ENCODE assay signal across 8 mouse cellular contexts in the genomic region with DNA sequence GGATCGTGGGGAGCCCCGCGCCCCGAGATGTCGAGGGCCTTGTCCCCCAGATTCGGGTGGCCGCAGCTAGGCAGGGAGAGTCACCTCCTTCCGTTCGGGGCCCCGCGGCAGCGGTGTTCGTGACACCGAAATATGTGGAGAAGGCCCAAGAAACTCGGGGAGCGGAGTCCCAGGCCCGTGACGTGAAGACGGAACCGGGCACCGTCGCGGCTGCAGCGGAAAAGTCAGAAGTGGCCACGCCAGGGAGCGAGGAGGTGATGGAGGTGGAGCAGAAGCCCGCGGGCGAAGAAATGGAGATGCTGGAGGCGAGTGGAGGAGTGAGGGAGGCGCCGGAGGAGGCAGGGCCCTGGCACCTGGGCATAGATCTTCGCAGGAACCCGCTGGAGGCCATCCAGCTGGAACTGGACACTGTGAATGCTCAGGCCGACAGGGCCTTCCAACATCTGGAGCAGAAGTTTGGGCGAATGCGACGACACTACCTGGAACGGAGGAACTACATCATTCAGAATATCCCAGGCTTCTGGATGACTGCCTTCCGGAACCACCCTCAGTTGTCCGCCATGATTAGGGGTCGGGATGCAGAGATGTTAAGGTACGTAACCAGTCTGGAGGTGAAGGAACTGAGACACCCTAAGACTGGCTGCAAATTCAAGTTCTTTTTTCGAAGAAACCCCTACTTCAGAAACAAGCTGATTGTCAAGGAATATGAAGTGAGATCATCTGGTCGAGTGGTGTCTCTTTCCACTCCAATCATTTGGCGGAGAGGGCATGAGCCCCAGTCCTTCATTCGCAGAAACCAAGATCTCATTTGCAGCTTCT. TPM values are rescaled to one million over a fixed set of nuclear protein-coding genes. Genes with fewer than 3 reads are reported as not detected.
DNase-seq lines count a peak whose midpoint lies in the region; ATAC-seq and TF ChIP-seq lines count a peak whose summit lies in the region.

No protein-coding gene starts in this region.

- peak overlapping the region; percentile 95 for H3K9ac ChIP-seq in hindbrain, postnatal 0 days (replicated peaks; ENCODE audit: low read length)

- 3% methylated on average over 47 of the region's 47 CpGs for WGBS in spleen, adult 2 months
- 3% methylated on average over 47 of the region's 47 CpGs for WGBS in hindbrain, postnatal 0 days

- intact Hi-C loops in left cerebral cortex, postnatal 4 days (cut with DNase I), result loop anchor here (5.0 kb wide), 1 partner anchor 245 kb away; a partner anchor contains a TSS

- TF ChIP-seq POLR2A in spleen, adult 2 months (IDR thresholded peaks at IDR 0.05; ENCODE audit: low read depth, low read length), result no peak

- H3K36me3 ChIP-seq in spleen, adult 2 months (ENCODE audit: control insufficient read depth, insufficient read depth, low read length), result no peaks in the 10 kb centered on the region
- peaks cover 3% of the 10 kb centered on the region; the same call in 1 of the 2 replicates for H3K36me3 ChIP-seq in hindbrain, postnatal 0 days (ENCODE audit: insufficient read depth, low read length)

- TF ChIP-seq CTCF in spleen, adult 2 months (IDR thresholded peaks at IDR 0.05; ENCODE audit: extremely low read depth, insufficient read depth, insufficient read length, insufficient replicate concordance), result no peak
- no peak for TF ChIP-seq CTCF in hindbrain, postnatal 0 days (IDR thresholded peaks at IDR 0.05; ENCODE audit: low read depth)

- H3K4me3 ChIP-seq in spleen, adult 2 months (ENCODE audit: extremely low read depth, insufficient read depth, insufficient read length), result peak overlapping the region; percentile 93
- H3K4me3 ChIP-seq in hindbrain, postnatal 0 days (ENCODE audit: low read length), result peak overlapping the region; percentile 79

- peaks cover 6% of the 10 kb centered on the region for H3K4me1 ChIP-seq in spleen, adult 2 months (ENCODE audit: control insufficient read depth, insufficient read depth, insufficient read length)
- 0 out of 2 replicates have a peak, but pooled peaks cover 6% of the 10 kb centered on the region for H3K4me1 ChIP-seq in hindbrain, postnatal 0 days (ENCODE audit: insufficient read depth, low read length)

- peak overlapping the region; percentile 92 for H3K27ac ChIP-seq in spleen, adult 2 months (ENCODE audit: insufficient read depth, low read length)
- H3K27ac ChIP-seq in hindbrain, postnatal 0 days, result peak overlapping the region; percentile 80

- peak in 1 of 2 experiments; percentile 49 for DNase-seq in spleen, adult 2 months (ENCODE audit: low read depth in 1 of 2, low spot score in 2 of 2)
- DNase-seq in spleen, adult 12 weeks (ENCODE audit: low spot score), result no peak
- DNase-seq in cerebellum, adult 9-11 months, result peak; percentile 75
- DNase-seq in gastrocnemius, adult 8-10 months (ENCODE audit: low spot score in 2 of 2), result peak; percentile 33 to 56
- DNase-seq in hindbrain, postnatal 0 days (ENCODE audit: low spot score), result peak; percentile 50
- peak; percentile 56 for DNase-seq in left cerebral cortex, postnatal 4 days
- peak; percentile 52 to 83 for DNase-seq in spleen, postnatal 4 days (ENCODE audit: low spot score in 2 of 2)

- H3K9me3 ChIP-seq in hindbrain, postnatal 0 days (ENCODE audit: low read length), result no peaks in the 10 kb centered on the region

- peak overlapping the region; percentile 87 for H3K4me2 ChIP-seq in hindbrain, postnatal 0 days (ENCODE audit: low read depth, low read length)

- peak; percentile 43 for ATAC-seq in hindbrain, postnatal 0 days
- ATAC-seq in megakaryocyte progenitor cell, adult 5-6 weeks (replicated peaks; ENCODE audit: poor library complexity), result peak; percentile 18

- no peaks in the 10 kb centered on the region for H3K27me3 ChIP-seq in spleen, adult 2 months (ENCODE audit: control insufficient read depth, insufficient read depth, low read length)
- H3K27me3 ChIP-seq in hindbrain, postnatal 0 days (ENCODE audit: insufficient read depth, low read length), result no peaks in the 10 kb centered on the region

RNA-seq across cellular contexts. Expression of a gene that starts 0.6 kb away (rescaled TPM):
- 19.5 and 24.6 TPM in 2 replicates for polyA plus RNA-seq in spleen, adult 2 months (2012; rRNA removed)
- 10 to 100 TPM; 63.1 to 70.8 (median 66.4) TPM for total RNA-seq in gastrocnemius, adult 8-10 months (2022)
- total RNA-seq in hindbrain, postnatal 0 days (2014; rRNA removed), result 75.1 and 81.5 TPM in 2 replicates
- polyA plus RNA-seq in hindbrain, postnatal 0 days (2015; fragmentation: Nextera tagmentation; extraction: Ambion mirVana), result 129 and 132 TPM in 2 replicates
- 10 to 100 TPM; 85.4 to 87.0 TPM for total RNA-seq in left cerebral cortex, postnatal 4 days (2021)
- 29.5 and 34.2 TPM in 2 replicates for total RNA-seq in megakaryocyte progenitor cell, adult 5-6 weeks (2015)
- total RNA-seq in megakaryocyte progenitor cell, adult 5-6 weeks (2017), result 36.7 and 36.9 TPM in 2 replicates

RNA-seq across cellular contexts. Expression of a gene that starts 14.6 kb away (rescaled TPM):
- 4.0 TPM in 2 replicates for polyA plus RNA-seq in spleen, adult 2 months (2012; rRNA removed)
- total RNA-seq in gastrocnemius, adult 8-10 months (2022), result 1 to 10 TPM; 1.3 to 1.7 (median 1.4) TPM
- 482 and 493 TPM in 2 replicates for total RNA-seq in hindbrain, postnatal 0 days (2014; rRNA removed)
- 400 and 429 TPM in 2 replicates for polyA plus RNA-seq in hindbrain, postnatal 0 days (2015; fragmentation: Nextera tagmentation; extraction: Ambion mirVana)
- 100 to 1,000 TPM; 232 to 256 TPM for total RNA-seq in left cerebral cortex, postnatal 4 days (2021)
- total RNA-seq in megakaryocyte progenitor cell, adult 5-6 weeks (2015), result 3.2 and 3.6 TPM in 2 replicates
- total RNA-seq in megakaryocyte progenitor cell, adult 5-6 weeks (2017), result 1.0 and 1.8 TPM in 2 replicates

Comparison
In these comparisons a context has a peak if more than half of its experiments do, and no peak if none do; other contexts are left out.
1. RNA of a gene that starts 14.6 kb away (total RNA-seq): 482 to 493 TPM in hindbrain, postnatal 0 days and 232 to 256 TPM in left cerebral cortex, postnatal 4 days; 1.0 to 3.6 TPM in megakaryocyte progenitor cell, adult 5-6 weeks and 1.3 to 1.7 TPM in gastrocnemius, adult 8-10 months; every median in the first group is over 10 times any median in the second.